Mouse (Mus musculus): Measurements from ENCODE around the gene Ebi3.
A peak's percentile ranks its signal among the peaks of the same experiment; 100 is the strongest.

Ebi3 gene

GRCm38 (mm10) chr17:56003000-56003399 is 50.6 kb downstream of the Ebi3 start:
- no peak for DNase-seq (ENCODE audit: low read depth, low spot score)

- DNase-seq (ENCODE audit: low read depth, low spot score) = peak; percentile 67
These were observed 53.1 kb downstream of the Ebi3 start, which contains the start of the genes Stap2 and Mpnd for GRCm38 (mm10) chr17:56005415-56006061. TSS of gene Stap2 (minus strand) at chr17:56005584. TSS of gene Mpnd (plus strand) at chr17:56005711.
